Mouse (Mus musculus) heart, adult 18-20 months (tissue): ENCODE results near the gene Mark2. TPM values are rescaled to one million over a fixed set of nuclear protein-coding genes. Genes with fewer than 3 reads are reported as not detected.

ENCODE experiments used
- total RNA-seq, 2 experiments: library from RNA; stranded (reverse); gene quantifications; 2 replicates each; pipeline ENCODE4 v1.2.3; 2021

The Mark2 gene
- total RNA-seq, 2 experiments from 2014 or later: 43.3 to 49.9 TPM

Other genes with a start within 250 kb of the Mark2 start
- gene Flrt1, start 236.1 kb downstream of the Mark2 start, total RNA-seq: 1 to 10 TPM in 1 of 2 experiments, under 1 TPM in 1; 0.82 to 1.4 TPM
- 10 to 100 TPM; 73.8 to 78.7 TPM for gene Otub1, start 135.5 kb downstream of the Mark2 start, total RNA-seq
- gene Cox8a, start 124.2 kb downstream of the Mark2 start, total RNA-seq: 100 to 1,000 TPM; 344 to 429 TPM
- gene Naa40, start 100.7 kb downstream of the Mark2 start, total RNA-seq: 10 to 100 TPM; 14.2 to 14.9 TPM
- 1 to 10 TPM; 4.0 to 6.5 TPM for gene Rcor2, start 74.5 kb downstream of the Mark2 start, total RNA-seq
- gene Spindoc, start 41.1 kb upstream of the Mark2 start, total RNA-seq: 10 to 100 TPM; 12.9 to 14.9 TPM
- 10 to 100 TPM; 11.5 to 11.8 TPM for gene 2700081O15Rik, start 75.8 kb upstream of the Mark2 start, total RNA-seq
- 10 to 100 TPM; 70.9 to 79.7 TPM for gene Rtn3, start 141.4 kb upstream of the Mark2 start, total RNA-seq
- gene Atl3, start 152.2 kb upstream of the Mark2 start, total RNA-seq: 10 to 100 TPM; 12.6 to 17.2 TPM
- gene Pla2g16, start 215.6 kb upstream of the Mark2 start, total RNA-seq: 100 to 1,000 TPM; 122 to 149 TPM